Mouse (Mus musculus) embryonic fibroblast, embryonic 13.5 days (primary cell): Measurements from ENCODE around the gene Tfam. TPM values are rescaled to one million over a fixed set of nuclear protein-coding genes. Genes with fewer than 3 reads are reported as not detected.

Experiments
- H3K27ac ChIP-seq: 2 replicates; pipeline ENCODE4 v1.5.1; 2012; ENCODE audit warnings: low read length, control low read depth, inconsistent platforms; ENCODE audit not compliant: insufficient read depth
- H3K4me1 ChIP-seq: 2 replicates; pipeline ENCODE4 v1.6.1; 2011; ENCODE audit warnings: low read length; ENCODE audit not compliant: control insufficient read depth, insufficient read depth
- H3K4me3 ChIP-seq: 2 replicates; pipeline ENCODE4 v1.5.1; 2011; ENCODE audit warnings: mild to moderate bottlenecking, control low read depth, low read length; ENCODE audit not compliant: insufficient read depth
- CTCF ChIP-seq: IDR thresholded peaks from 2 replicates; pipeline ENCODE4 v1.5.1; 2011; ENCODE audit warnings: mild to moderate bottlenecking, control low read depth, low read length, moderate library complexity, borderline replicate concordance; ENCODE audit not compliant: insufficient read depth
- POLR2A ChIP-seq: IDR thresholded peaks from 2 replicates; pipeline ENCODE4 v1.6.1; 2011; ENCODE audit warnings: low read depth, mild to moderate bottlenecking, control low read depth, low read length, moderate library complexity
- polyA plus RNA-seq: library from polyadenylated mRNA; stranded (reverse); fragments of >200 nt; gene quantifications from 2 replicates; pipeline ENCODE4 v1.2.4, GENCODE M21; 2011; ENCODE audit warnings: low read depth; ENCODE audit not compliant: missing spikeins, insufficient read length

Tfam gene
- 35.8 and 43.6 TPM in 2 replicates for polyA plus RNA-seq

GRCm38 (mm10) chr10:71238240-71238554 lies at the start of gene Tfam:
TSS of gene Tfam (minus strand) at chr10:71238280.
- Histone ChIP-seq H3K4me1 (no peaks in the 10 kb centered on the region), H3K27ac (no peak within 1 kb of the TSS), H3K4me3 (peak within 1 kb of the TSS; percentile 66)
- TF ChIP-seq CTCF (no peak), POLR2A (peak; percentile 60)

GRCm38 (mm10) chr10:71285126-71285580 lies 47.1 kb upstream of the Tfam start, which contains the start of gene Ube2d1:
TSS of gene Ube2d1 (minus strand) at chr10:71285262.
- peak within 1 kb of the TSS; percentile 81 for H3K4me3 ChIP-seq
- TF ChIP-seq POLR2A: peak; percentile 85
- TF ChIP-seq CTCF: no peak
- H3K27ac ChIP-seq: no peak within 1 kb of the TSS
- no peaks in the 10 kb centered on the region for H3K4me1 ChIP-seq

- TF ChIP-seq CTCF: no peak
- TF ChIP-seq POLR2A: no peak
- peak overlapping the region; percentile 81 for H3K4me3 ChIP-seq
- H3K27ac ChIP-seq: no peak overlapping the region
- H3K4me1 ChIP-seq: no peaks in the 10 kb centered on the region
Observed at GRCm38 (mm10) chr10:71284511-71285125, 46.5 kb upstream of the Tfam start.

GRCm38 (mm10) chr10:71284131-71284510 lies 46.0 kb upstream of the Tfam start:
- H3K27ac ChIP-seq: no peak overlapping the region
- no peaks in the 10 kb centered on the region for H3K4me1 ChIP-seq
- peak overlapping the region; percentile 81 for H3K4me3 ChIP-seq
- TF ChIP-seq POLR2A: no peak
- TF ChIP-seq CTCF: no peak

- Histone ChIP-seq H3K27ac (no peak overlapping the region), H3K4me3 (no peak overlapping the region), H3K4me1 (no peaks in the 10 kb centered on the region)
- TF ChIP-seq CTCF: no peak
- no peak for TF ChIP-seq POLR2A
Observed at GRCm38 (mm10) chr10:71273008-71273739, 35.1 kb upstream of the Tfam start.

- TF ChIP-seq POLR2A (no peak), CTCF (no peak)
Observed at GRCm38 (mm10) chr10:71267973-71268372, 29.9 kb upstream of the Tfam start.

GRCm38 (mm10) chr10:71267511-71267910 lies 29.4 kb upstream of the Tfam start:
- H3K27ac ChIP-seq: no peak overlapping the region
- no peak overlapping the region for H3K4me3 ChIP-seq
- no peaks in the 10 kb centered on the region for H3K4me1 ChIP-seq
- TF ChIP-seq POLR2A: no peak

More at GRCm38 (mm10) chr10:71267973-71268372, 29.9 kb upstream of the Tfam start:
- H3K4me1 ChIP-seq: no peaks in the 10 kb centered on the region
- H3K27ac ChIP-seq: no peak overlapping the region
- H3K4me3 ChIP-seq: no peak overlapping the region

GRCm38 (mm10) chr10:71265067-71265466 lies 27.0 kb upstream of the Tfam start:
- Histone ChIP-seq H3K27ac (no peak overlapping the region), H3K4me1 (0 out of 2 replicates have a peak, but pooled peaks cover 2% of the 10 kb centered on the region), H3K4me3 (no peak overlapping the region)
- TF ChIP-seq POLR2A (no peak), CTCF (no peak)

- Histone ChIP-seq H3K4me1 (0 out of 2 replicates have a peak, but pooled peaks cover 2% of the 10 kb centered on the region), H3K27ac (no peak overlapping the region), H3K4me3 (no peak overlapping the region)
- TF ChIP-seq POLR2A (no peak), CTCF (no peak)
Observed at GRCm38 (mm10) chr10:71261637-71262036, 23.6 kb upstream of the Tfam start.

GRCm38 (mm10) chr10:71258943-71259342 lies 20.9 kb upstream of the Tfam start:
- H3K27ac ChIP-seq: no peak overlapping the region
- no peak for TF ChIP-seq POLR2A
- TF ChIP-seq CTCF: no peak

More at GRCm38 (mm10) chr10:71258943-71259342, 20.9 kb upstream of the Tfam start:
- H3K4me3 ChIP-seq: no peak overlapping the region
- H3K4me1 ChIP-seq: 0 out of 2 replicates have a peak, but pooled peaks cover 2% of the 10 kb centered on the region
